Mouse (Mus musculus) frontal cortex, postnatal 36 days (tissue): Measurements from ENCODE around the gene Tle2.

Source experiments
- DNase-seq, 2 experiments: peaks; one replicate each; pipeline ENCODE4 v3.0.0; 2022; ENCODE audit warnings: low spot score in 2 of 2

Tle2 gene

DNA sequence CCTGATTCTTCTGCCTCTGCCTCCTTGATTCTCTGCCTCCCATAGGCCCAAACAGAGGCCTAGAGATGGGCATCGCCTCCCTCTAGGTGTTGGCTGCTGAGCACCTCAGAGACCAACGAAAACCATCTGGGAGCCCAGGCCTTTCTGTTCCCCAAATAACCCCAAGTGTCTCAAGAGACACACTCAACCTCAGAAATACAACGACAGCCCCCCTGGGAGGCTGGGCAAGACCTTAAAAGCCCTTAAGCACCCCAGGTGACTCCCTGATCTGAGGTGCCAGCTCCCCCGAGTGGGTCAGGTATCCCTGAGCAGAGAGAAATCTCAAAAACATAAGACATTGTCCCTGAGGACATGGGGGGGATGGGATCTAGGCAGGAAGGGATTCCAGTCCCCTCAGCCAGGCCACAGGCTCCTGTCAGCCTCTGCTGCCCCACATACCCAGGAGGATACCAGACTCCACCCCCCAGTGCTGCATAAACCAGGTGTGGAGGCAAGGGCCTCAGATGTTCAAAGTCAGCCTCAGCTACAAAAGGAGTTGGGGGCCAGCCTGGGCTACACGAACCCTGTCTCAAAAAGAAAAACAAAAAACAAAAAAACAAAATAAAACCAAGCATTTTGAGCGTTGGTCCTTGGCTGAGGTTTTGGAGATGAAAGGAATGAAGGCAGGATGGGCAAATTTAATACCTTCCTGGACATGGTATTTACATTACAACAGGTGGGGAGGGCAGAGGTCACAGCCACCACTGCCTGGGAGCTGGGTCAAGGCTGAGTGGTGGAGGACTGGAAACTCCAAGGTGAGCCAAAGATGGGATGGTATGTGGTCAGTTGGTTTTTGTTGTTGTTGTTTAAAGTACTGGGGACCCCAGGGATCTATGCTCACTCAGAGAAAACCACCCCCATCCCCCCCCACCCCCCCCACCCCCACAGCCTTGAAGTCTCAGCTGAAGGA is 20.3 kb upstream of the Tle2 start:
- no peak for DNase-seq

GRCm38 (mm10) chr10:81556282-81556681 is 18.1 kb upstream of the Tle2 start:
- no peak for DNase-seq

GRCm38 (mm10) chr10:81557491-81557890 is 16.9 kb upstream of the Tle2 start:
- no peak for DNase-seq

GRCm38 (mm10) chr10:81559163-81559626 is 15.2 kb upstream of the Tle2 start, which contains the start of gene Aes:
Gene Aes (plus strand): TSS chr10:81559488.
- DNase-seq: peak; percentile 67 to 68

DNA sequence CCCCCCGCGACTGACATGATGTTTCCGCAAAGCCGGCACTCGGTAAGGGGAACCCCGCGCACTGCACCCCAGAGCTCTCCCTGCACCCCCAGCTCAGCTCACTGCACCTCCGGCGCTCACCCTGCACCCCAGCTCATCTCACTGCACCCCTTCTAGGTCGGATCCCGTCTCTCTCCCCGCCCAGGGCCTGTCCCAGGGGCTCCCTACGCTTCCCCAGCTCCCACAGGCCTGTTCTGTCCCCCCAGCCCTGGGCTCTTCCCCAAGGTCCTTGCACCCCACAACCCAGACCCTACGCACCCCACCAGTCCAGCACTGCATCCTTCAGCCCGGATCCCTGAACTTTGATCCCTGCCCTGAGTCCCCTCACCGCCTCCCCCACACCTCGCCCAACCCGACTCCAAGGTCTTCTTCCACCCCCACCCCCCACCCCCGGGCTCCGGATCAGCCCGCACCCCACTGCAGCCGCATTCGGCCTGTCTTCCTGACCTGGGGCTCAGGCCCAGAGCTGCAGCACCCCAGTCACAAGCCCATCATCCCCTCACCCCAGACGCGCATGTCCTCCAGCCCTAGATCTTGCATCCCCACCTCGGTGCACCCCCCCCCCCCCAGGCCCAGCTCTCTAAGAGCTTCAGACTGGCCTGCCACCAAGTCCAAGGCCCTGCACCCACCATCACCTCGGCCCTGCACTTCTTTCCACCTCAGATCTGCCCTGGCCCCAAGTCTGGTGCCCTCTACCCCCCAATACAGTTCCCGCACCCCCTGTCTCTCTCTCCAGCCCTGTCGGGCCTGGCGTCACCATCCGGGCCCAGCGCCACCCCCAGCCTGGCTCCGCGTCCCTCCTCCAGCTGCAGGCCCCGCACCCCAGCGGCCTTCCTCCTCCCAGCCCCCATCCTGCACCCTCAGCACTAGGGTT is 14.5 kb upstream of the Tle2 start:
- peak; percentile 74 to 76 for DNase-seq

- no peak for DNase-seq
These were observed 13.5 kb upstream of the Tle2 start for GRCm38 (mm10) chr10:81560719-81561459.

DNA sequence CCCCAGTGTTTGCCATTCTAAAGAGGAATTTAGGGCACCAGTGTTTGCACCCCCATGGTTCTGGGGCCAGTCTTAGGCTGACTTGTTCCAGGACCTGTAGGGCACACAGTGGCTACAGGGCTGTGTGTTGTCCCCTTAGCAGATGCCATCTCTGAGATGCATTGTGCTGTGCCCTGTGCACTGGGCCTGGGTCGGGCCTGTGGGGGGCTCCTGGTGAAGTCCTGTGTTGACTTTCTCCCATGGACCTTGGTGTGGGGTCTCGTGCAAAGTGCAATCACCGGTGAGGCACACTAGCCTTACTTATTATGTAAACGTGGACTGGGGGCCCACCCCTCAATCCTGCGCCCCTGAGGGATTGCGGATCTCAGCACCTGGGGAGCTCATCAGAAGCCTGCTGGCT is 11.9 kb upstream of the Tle2 start:
- no peak for DNase-seq

- no peak for DNase-seq
These were observed 10.9 kb upstream of the Tle2 start for GRCm38 (mm10) chr10:81563481-81563880.

- no peak for DNase-seq
These were observed 10.1 kb upstream of the Tle2 start for GRCm38 (mm10) chr10:81564216-81564615.

DNA sequence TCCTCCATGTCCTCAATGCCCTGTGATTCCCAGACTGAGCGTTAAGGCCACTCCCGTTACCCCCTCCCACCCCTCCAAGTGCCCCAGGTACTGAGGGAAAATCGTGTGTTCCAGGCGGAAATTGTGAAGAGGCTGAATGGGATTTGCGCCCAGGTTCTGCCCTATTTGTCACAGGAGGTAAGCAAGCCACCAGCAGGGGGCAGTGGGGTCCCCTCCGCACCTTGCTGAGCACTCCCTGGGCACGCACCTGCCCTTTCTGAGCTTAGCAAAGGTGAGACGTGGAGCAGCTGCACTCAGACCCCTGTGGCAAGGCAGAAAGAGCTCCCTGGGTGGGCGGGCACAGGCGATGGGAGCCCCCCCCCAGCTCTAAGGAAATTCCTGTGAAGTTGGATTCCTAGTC is 9.6 kb upstream of the Tle2 start:
- peak in 1 of 2 experiments; percentile 48 for DNase-seq

- DNase-seq: no peak
These were observed 8.8 kb upstream of the Tle2 start for GRCm38 (mm10) chr10:81565257-81566228.

- no peak for DNase-seq
These were observed 5.8 kb upstream of the Tle2 start for GRCm38 (mm10) chr10:81568381-81569191.

- DNase-seq: no peak
These were observed 4.7 kb upstream of the Tle2 start for GRCm38 (mm10) chr10:81569507-81570237.

DNA sequence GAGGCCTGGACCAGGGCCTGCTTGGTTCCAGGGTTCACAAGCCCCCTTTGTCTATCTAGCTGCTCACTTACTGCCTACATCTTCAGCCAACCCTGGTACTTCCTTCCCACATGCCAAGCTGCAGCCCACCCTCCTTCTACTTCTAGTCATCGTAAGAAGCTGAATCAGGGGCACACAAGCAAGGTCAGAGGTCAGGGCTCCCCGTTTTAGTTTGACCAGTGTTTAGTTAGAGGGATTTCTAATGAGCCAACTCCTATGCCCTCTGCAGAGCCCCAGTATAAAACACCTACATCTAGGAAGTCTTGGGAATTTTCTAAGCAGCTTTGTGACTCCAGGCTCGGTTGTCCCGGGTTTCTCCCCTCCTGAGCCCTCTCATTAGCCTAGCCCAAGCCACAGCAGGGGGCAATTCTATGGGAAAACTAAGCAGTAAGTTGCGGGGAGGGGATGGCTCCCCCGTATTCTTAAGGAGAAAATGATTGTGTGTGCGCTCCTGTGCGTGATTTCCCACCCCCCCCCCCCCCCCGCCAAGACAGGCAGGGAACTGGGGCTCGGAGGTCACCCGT is 4.0 kb upstream of the Tle2 start:
- no peak for DNase-seq

- DNase-seq: peak; percentile 92 to 95
These were observed 3.4 kb upstream of the Tle2 start for GRCm38 (mm10) chr10:81570831-81571500.

DNA sequence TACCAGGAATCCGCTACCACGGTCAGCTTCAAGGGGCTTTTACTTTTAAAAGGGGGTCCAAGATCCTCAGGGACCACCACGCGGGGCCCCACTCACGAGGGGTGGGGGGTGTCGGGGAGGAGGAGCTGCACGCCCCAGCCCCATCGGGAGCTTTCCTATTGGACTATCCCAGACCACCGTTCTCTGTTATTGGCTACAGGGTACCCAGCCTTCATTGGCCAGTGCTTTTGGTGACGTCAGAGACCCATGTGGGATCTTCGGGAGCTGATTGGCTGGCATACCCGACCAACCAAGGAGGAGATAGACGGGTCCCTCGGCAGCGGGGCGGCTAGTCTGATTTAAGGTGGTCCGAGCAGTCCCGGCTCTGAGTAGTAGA is 2.9 kb upstream of the Tle2 start:
- peak; percentile 99 to 100 for DNase-seq

DNA sequence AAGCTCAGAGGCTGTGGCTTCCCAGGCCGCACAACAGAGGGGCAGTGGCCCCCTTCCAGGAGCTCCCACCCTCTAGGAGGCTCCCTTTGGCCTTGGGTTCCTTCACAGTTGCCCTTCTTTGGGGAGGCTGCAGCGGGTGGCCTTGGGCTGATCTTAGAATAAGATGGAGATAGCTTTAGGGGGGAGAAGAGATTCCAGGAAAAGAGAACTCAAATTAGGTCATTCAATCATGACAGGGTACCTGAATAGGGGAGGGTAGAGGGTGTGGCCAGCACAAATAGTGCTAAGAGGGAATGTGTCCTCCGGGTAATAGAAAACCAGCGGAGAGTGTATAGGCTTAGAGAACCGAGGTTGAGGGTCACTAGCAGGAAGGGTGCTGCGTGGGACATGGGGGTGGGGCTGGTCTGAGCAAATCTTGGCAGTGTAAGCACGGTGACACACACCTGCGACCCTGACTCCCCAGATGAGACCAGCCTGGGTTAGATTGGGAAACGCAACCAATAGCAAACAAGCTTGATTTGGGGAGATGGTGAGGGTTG is 2.2 kb upstream of the Tle2 start:
- DNase-seq: no peak

- no peak for DNase-seq
These were observed 1.4 kb upstream of the Tle2 start for GRCm38 (mm10) chr10:81572975-81573374.
